Mouse (Mus musculus) left cerebral cortex, postnatal 10 days (tissue): ENCODE data around the gene Rsph1. TPM values are rescaled to one million over a fixed set of nuclear protein-coding genes. Genes with fewer than 3 reads are reported as not detected.

Experiments
- DNase-seq, 2 experiments: peaks; one replicate each; pipeline ENCODE4 v3.0.0; 2021 to 2022; ENCODE audit warnings: low spot score in 2 of 2, mixed read lengths in 1 of 2; ENCODE audit errors: extremely low spot score in 1 of 2
- intact Hi-C: fragments of 180-260 bp; cut with DNase I; formaldehyde crosslinking; loops from one replicate; pipeline ENCODE4 v1.15.1; 2025
- total RNA-seq, 2 experiments: library from RNA; stranded (reverse); gene quantifications; 2 replicates each; pipeline ENCODE4 v1.2.3; 2021

The Rsph1 gene
- total RNA-seq, 2 experiments from 2014 or later: 12.1 to 14.2 TPM

DNA sequence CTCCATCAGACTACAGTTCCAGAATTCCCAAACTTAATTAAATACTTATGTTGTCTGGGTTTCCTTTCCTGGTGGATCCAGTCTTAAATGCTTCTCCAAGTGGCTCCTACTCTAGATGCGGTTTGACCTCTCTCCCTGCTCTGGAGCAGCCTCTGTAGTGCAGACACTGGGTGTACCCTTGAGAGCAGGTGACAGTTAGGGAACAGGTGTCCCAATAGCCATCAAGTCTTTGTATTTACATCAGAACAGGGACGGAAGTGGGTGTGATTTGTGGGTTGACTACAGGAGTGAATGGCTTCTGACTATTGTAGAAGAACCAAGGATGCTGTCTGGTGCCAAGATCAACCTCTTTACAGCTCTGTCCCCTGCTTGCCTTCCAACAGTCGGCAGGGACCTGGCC is 30.6 kb upstream of the Rsph1 start:
- no peak for DNase-seq
- intact Hi-C loops: no loop called here

GRCm38 (mm10) chr17:31305776-31306120 is 28.6 kb upstream of the Rsph1 start:
- no peak for DNase-seq
- intact Hi-C loops: no loop called here

- intact Hi-C loops: no loop called here
- DNase-seq: peak in 1 of 2 experiments; percentile 74
These were observed 28.0 kb upstream of the Rsph1 start for GRCm38 (mm10) chr17:31304895-31305775.

DNA sequence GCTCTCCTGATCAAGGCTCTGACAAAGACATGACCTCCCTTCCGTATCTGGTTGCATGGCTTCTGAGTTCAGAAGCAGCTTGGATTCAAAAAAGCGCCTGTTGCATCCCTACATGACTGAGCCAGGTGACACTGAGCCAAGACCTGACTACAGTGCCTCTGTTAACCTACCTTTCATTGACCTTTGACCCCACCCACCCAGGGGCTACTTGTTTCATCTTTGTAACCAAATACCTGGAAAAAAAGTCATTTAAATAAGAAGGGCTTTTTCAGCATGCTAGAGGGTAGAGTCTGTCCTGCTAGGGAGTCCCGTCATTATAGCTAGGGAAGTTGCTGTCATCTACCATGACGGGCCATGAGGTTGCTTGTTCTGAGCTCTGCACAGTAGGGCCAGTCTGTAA is 26.2 kb upstream of the Rsph1 start:
- intact Hi-C loops: no loop called here
- no peak for DNase-seq

DNA sequence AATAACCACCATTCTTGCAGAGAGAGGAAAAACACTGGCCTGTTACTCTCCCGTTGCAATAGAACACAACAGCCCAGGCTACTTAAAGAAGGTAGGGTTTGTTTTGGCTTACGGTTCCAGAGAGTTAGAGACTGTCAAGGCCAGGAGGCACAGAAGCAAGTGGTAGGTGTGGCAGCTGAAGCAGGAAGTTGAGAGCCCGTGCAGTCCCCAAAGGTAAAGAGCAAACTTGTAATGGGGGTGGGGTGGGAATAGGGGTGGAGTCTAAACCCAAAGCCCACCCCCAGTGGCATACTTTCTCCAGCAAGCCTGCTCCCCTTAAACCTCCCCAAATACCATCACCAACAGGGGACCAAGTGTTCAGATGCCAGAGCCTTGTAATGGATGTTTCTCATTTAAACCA is 23.6 kb upstream of the Rsph1 start:
- no peak for DNase-seq
- intact Hi-C loops: no loop called here

DNA sequence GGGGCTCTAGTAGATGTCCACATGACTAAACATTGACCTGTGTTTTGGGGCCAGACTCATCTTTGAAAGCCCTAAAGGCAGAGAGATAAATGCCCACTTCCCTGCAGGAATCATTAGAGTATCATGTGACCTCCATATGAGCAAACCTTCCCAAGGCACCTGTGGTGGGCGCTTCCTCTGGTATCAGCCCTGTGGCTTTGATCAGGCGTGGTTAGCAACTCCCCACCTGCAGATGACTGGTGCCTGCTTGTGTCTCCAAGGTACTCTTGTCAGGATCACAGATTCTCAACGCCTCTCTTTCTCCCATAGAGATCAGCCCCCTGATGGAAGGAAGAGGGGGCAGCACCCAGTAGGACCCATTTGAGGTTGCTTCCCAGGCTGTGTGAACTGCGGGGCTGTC is 22.8 kb upstream of the Rsph1 start:
- no peak for DNase-seq
- intact Hi-C loops: no loop called here

DNA sequence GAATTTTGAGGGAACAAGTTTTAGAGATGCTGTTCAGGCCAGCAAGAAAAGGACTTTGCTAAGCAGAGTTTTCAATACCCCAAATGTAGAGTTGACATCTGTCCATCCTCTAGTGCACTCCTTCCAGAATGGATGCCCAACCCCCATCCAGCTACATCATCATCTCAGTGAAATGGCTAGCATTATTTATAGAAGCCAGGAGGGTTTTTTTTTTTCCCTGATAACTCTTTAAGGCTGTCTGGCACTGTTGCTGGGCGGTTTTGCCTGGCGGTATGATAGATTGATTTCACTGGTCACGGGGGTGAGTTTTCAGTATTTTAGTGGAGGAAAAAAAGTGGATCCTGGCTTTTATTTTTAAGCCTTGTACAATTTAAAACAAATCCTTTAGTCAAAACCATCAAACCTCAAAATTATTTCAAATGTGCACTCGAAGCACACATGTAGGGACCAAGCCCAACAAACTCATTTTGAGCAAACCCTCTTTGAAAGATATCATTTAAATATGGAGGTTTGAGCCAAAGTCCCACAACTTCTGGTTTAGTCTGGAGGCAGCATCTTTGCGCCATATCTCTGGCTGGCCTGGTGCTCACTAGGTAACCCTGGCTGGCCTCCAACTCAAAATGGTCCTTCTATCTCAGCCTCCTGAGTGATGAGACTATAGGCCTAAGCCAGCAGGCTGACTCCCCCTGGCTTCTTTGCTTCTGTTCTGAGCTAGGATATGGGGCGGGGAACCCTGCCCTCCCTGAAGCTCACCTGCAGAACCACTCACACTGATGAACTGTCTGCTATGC is 21.4 kb upstream of the Rsph1 start:
- no peak for DNase-seq
- intact Hi-C loops: no loop called here

- intact Hi-C loops: no loop called here
- no peak for DNase-seq
These were observed 20.3 kb upstream of the Rsph1 start for GRCm38 (mm10) chr17:31297521-31297939.

- intact Hi-C loops: no loop called here
- peak in 1 of 2 experiments; percentile 88 for DNase-seq
These were observed 19.0 kb upstream of the Rsph1 start for GRCm38 (mm10) chr17:31295892-31296781.

DNA sequence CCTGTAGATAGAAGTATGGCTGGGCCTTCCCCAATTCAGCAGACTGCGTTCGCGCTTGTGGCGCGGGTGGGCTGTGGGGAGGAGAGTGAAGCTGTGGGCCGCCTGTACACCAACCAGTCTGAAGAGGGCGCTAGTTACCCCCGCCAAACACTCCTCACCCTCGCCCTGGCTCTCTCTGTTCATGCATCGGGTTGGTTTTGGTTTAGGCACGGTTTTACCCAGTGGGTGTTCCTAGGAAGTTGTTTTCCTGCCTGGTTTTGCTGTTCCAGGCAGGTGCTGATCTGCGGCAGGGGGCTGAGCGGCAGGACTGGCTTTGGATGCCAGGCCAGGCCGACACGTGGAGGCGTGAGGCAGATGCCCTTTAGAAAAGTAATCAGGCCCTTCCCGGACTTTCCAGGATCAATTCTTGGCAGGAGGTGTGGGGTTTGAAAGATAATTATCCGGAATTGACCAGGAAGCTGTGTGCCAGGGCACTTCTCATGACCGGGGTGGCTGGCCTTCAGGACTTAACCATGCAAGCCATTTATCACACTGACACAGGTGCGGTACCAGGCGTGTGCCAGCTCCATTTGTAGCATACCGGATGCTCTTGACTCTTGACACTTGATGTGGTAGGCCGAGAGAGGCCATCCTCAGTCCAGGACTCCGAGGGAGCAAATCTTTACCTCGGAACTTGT is 18.2 kb upstream of the Rsph1 start:
- intact Hi-C loops: no loop called here
- peak in 1 of 2 experiments; percentile 64 for DNase-seq

DNA sequence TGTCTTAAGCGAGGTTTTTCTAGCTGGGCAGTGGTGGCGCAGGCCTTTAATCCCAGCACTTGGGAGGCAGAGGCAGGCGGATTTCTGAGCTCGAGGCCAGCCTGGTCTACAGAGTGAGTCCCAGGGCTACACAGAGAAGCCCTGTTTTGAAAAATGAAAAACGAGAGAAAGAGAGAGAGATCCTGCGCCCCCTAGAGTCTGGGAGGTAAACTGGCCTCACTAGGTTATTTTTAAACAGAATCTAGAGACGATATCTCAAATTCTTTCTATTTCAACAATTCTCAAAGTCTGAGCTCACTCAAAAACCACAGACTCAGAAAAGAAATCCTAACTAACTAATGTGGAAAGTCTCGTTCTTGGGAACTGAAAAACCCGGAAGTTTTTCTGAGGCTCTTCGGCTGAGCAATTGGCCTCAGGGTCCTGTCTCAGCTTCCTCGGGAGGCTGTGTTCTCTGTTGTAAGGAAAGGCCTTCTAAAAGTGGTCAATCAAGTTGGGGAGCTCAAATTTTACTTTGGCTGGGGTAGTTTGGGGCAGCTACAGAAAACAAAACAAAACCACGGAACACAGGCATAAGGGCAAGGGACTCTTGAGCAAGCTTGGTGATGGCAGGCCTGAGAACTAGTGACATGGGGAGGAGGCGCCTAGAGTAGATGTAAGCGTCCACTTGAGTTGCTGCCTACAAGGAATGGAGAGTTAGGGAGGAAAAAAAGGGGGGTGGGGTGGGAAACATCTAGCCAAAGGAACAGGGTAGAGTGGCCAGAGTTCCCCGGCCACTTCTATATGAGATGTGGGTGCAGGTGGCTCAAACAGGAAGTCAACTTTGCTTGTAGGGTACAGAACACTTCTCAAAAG is 17.4 kb upstream of the Rsph1 start:
- DNase-seq: no peak
- intact Hi-C loops: no loop called here

DNA sequence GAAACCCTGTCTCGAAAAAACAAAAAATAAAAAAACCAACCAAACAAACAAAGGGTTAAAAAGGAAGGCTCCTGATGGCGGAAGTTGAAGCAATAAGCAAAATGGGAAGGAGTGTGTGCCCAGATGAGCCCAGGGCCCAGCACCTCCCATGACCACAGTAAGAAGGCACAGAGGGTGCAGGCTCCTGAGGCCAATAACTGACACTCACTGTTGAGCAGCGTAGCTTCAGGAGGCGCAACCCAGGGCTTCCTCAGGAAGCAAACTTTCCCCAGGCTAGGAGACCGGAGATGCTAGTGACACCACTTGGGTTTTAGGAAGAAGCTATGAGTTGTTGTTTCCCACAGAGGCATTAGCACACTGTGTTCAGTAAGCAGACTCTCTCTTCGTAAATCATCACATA is 13.7 kb upstream of the Rsph1 start:
- peak in 1 of 2 experiments; percentile 31 for DNase-seq
- intact Hi-C loops: no loop called here

GRCm38 (mm10) chr17:31290311-31290710 is 13.1 kb upstream of the Rsph1 start:
- no peak for DNase-seq
- intact Hi-C loops: no loop called here

GRCm38 (mm10) chr17:31288999-31289726 is 12.0 kb upstream of the Rsph1 start:
- intact Hi-C loops: no loop called here

DNA sequence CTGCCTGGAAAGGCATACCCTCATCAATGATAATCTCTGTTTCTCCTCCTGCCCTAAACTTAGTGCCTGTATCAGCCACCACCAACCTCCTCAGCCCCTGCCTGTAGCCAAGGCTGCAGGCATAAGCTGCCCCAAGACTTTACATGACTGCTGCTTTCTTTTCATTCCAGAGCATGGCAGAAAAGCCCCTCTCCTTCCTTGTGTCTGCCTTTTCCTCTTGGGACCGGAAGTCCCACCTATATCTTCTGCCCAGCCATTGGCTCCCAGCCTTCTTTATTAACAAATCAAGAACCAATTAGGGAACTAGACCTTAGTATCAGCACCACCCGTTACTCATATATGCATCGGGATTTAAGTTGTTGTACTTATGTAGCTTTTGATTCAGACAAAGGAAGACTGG is 10.0 kb upstream of the Rsph1 start:
- intact Hi-C loops: no loop called here
- no peak for DNase-seq

More at GRCm38 (mm10) chr17:31288999-31289726, 12.0 kb upstream of the Rsph1 start:
- DNase-seq: no peak

- DNase-seq: no peak
- intact Hi-C loops: no loop called here
These were observed 9.3 kb upstream of the Rsph1 start, which contains the start of gene Slc37a1 for GRCm38 (mm10) chr17:31286492-31286891. Slc37a1 (plus strand) TSS chr17:31286792.

DNA sequence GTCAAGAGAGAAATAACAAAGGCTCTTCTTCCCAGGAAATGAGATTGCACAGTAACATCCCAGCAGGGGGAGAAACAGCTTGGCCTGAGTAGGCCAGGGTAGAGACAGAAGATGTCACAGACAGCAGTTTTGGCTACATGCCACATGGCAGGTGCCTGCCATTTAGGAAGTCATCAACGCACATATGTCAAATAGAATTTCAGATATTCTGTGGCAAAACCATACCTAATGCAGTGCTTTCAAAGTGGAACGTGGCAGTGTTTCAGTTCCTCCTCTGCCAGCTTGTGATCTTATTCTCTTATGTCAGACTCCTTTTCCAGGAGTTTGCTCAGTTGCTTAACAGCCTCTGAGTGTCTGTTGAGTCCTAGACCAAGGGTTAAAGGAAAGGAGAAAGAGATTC is 8.7 kb upstream of the Rsph1 start:
- intact Hi-C loops: no loop called here
- no peak for DNase-seq
